Mouse (Mus musculus) R1 (cell line): ENCODE results near the gene Cdk4.
"Not testable (repeated sequence)": the region's sequence is repeated elsewhere in the genome, so short reads cannot be mapped to it uniquely, and the experiment has no call there.

Source experiments
- DNase-seq: peaks from one replicate; pipeline ENCODE4 v3.0.0-alpha.2; 2018; ENCODE audit warnings: low read depth, low spot score

Cdk4 gene

DNA sequence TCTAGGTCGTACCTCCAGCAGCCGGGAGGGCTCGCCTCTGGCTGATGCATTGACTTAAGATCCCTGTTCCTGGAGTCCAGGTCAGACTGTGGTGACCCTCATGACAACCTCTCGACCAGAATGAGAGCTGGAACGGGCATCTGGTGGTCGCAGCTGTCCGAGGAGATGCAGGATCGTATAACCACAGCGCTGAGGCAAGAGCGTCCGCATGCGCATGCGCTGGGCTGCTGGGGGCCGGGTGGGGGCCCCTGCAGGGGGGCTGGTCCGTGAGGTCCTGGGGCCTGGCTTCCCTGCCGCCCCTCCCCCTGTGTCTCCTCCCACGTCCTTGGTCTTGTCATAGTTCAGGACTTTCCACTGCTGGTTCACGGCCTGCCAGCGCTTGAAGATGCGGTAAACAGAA, 6.8 kb upstream of the Cdk4 start:
- no peak for DNase-seq

DNA sequence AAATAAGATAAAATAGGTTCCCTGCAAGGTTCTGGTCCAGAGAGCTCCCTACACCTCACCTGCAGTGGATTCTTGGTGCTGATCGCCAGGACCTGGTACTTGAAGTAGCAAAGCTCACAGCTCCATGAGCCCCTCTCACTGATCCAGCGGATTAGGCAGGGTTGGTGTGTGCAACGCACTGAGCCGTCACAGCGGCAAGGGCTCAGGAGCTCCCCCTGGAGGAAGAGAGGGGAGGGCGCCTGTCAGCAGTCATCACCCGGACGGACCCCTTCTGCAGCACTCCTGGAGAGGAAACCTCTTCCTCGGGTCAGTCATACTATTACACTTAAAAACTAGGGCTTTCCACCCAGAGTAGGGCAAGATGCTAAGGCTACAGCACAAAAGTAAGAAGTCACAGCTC, 5.2 kb upstream of the Cdk4 start:
- DNase-seq: peak; percentile 86

DNA sequence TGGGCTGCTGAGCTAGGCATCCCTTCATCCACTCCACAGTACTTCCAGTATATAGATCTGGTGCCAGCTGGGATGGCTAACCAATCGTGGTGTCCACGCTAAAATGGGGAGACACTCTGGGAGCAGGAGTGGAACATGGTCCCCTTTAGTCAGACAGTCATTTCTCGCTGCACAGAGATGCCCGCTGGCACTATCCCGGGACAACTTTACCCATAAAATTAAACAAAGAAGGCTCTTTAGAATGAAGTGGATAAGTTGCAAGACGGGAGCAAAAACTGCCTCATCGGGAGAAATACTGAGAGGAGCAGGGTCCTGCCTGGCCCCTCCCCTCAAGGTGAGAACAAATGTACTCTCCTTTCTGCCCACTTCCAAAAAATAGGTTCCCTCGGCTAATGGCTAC, 4.6 kb upstream of the Cdk4 start:
- DNase-seq: no peak

DNA sequence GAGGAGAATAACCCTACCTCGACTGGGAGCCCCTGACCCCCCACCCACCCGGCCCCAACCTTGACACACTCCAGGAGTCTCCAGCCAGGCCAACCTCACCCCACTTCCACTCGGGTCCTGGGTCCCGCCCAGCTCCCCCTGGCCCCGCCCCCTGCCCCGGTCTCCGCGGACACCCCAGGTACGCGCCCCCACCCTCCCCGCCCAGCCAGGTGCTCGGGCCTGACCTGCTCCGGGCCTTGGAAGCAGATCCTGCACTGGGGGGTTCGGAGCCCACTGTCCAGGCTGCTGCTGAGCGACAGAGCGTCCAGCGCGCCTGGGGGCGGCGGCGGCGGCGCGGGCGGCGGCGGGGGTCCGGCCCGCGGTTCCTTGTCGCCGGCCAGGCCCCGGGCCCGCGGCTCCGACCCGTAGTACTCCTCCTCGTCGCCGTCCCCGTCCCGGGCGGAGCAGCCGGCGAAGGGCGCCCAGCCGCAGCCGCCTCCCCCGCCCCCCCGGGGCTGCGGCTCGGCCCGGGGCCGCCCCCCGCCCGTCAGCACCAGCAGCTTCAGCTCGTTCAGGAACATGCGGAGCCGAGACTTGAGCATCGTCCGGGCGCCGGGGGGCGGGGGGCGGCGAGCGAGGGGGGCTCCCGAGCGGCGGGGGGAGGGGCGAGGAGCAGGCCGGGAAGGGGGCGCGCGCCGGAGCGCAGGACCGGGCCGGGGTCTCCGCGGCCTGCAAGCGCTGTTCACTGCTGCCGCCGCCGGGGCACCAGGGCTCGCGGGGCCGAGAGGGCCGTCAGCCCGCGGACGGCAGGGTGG, 4.0 kb upstream of the Cdk4 start:
- DNase-seq: no peak

DNA sequence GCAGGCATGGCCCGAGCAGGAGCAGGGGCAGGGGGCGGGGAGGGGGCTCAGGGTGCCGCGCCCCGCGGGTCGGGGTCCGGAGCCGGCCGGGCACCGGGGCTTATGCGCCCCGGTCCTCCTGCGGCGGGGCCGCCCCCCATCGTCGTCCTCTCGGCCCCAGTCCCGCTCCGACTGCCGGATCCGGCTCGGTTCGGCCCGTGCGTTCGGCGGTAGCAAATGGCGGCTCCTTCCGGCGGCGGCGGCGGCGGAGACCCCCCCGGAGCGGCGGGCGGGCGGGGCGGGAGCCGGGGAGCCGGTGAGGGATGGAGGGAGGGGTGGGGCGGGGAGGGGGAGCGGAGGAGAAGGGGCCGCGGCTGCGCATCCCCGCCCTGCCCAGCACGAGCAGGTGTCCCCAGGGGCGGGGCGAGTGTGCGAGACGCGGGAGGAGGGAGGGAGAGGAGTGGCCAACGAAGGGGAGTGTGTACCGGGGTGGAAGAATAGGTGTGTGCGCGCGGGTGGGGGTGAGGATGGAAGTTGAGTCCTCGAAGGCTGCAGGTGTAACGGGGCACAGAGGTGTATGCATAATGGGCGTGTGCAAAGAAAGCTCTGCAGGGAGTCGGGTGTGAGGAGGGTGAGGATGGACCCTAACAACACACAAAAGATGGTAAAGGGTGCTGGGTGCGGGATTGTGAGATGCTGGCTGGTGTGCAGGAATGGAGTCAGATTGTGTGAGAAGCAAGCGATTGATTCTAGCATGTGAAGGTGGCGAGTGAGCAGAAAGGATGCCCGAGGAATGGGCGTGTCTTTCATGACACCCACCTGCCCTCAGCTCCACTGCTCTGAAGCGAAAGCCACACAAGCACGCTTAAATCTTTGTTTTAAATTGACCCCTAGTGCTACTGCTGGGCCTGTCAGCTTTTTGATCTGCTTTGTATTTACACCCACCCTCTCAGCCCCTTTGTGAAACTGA, 3.1 kb upstream of the Cdk4 start, which contains the start of gene March9:
Gene March9 (minus strand): TSS at position 217 of the 949 bp plus-strand sequence.
- DNase-seq: peak; percentile 89

DNA sequence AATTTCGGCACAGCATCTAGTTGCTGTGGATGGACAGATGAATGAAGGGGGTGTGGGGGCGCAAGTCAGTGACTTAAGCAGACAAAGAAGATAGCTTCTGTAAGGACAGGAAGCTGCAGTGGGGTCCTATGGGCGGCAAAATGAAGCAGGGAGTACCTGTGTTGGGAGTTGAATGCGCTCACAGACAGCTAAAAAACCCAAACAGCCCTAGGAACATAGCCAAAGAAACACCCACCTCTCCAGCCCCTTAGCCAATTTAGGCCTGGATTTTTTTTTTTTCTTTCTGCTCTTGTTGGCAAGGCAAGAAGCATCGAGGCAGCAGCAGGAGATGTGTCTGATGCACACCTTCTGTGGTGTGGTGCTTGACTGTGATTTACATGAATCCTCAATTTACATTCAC, 2.2 kb upstream of the Cdk4 start:
- no peak for DNase-seq

DNA sequence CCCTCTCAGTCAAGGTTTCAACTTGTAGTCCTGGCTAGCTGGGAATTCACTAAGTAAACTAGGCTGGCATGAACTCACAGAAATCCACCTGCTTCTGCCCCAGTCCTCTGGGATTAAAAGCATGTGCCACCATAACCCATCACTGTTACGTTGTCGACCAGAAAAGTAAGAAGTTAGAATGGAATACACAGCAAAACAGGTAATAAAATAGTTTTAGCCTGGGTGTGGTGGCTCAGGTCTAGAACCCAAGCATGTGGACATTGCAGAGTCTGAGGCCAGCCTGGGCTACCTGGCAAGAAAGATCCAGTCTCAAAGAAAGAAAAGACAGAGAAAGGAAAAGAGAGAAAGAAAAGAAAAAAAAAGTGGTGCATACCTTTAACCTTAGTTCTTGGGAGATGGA, 1.8 kb upstream of the Cdk4 start:
- no peak for DNase-seq

DNA sequence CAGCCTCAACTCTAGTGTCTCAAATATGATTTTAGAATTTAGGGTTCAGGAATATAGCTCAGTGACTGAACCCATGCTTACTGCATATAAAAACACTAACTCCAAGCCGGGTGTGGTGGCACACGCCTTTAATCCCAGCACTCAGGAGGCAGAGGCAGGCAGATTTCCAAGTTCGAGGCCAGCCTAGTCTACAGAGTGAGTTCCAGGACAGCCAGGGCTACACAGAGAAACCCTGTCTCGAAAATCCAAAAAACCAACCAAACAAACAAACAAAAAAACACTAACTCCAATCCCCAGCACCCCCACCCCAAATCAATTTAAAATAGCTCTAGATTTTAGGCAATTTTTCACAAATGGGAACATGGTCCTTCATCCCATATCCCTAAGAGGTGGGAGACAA, 1.2 kb upstream of the Cdk4 start:
- not testable (repeated sequence) for DNase-seq

DNA sequence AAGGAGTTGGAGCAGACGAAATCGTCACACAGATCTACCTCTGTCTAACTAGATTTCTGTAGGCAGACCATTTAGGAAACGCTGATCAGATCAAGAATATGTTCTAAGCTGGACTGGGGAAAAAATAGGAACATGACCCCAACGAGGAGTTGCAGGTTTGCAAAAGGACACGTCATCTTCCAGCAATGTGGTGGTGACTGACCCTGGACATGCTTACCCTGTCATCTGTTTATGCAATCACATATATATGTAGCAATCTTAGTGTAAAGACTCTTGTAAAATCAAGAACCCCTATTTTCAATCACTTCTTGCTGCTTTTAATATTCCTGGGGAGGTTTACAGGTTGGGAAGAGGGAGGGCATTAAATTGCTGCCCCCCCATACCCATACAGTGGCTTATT, 831 bp upstream of the Cdk4 start:
- no peak for DNase-seq

DNA sequence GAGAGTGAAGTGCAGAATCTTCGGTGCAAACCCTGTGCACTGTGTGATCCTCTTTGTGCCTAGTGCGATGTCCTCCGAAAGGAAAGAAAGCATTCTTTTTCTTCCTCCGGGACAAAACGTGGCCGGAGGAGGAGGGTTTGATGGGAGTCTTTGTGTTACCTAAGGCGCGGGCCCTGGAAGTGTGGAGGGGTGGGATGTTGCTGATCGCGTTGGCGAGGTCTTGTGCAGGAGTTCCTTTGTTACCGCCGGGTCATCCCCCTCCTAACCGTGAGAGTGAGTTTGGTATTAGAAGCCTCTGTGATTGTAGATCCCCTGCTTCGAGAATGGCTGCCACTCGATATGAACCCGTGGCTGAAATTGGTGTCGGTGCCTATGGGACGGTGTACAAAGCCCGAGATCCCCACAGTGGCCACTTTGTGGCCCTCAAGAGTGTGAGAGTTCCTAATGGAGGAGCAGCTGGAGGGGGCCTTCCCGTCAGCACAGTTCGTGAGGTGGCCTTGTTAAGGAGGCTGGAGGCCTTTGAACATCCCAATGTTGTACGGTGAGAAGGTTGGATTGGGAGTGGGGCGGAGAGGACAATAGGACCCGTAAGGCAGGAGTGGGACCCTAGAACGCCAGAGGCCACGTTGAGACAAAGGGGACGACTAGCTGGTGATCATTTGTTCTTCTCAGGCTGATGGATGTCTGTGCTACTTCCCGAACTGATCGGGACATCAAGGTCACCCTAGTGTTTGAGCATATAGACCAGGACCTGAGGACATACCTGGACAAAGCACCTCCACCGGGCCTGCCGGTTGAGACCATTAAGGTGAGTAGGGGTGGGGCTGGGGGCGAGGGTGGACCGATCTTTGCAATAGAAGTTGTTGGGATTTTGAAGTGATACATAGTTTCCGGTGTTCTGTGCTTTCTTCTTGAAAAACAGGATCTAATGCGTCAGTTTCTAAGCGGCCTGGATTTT, 858 bp downstream of the Cdk4 start:
- DNase-seq: peak; percentile 63

DNA sequence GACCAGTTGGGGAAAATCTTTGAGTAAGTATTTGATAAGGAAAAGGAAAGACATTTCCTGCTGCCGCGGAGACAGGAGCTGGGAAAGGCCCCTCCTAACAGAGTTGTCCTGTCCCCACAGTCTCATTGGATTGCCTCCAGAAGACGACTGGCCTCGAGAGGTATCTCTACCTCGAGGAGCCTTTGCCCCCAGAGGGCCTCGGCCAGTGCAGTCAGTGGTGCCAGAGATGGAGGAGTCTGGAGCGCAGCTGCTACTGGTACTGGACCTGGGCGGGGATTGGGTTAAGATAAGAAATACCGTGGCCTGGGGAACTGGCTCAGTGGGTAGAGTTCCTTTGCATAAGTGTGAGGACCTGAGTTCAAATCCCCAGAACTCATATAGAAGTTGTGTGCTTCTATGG, 2.6 kb downstream of the Cdk4 start:
- DNase-seq: no peak

DNA sequence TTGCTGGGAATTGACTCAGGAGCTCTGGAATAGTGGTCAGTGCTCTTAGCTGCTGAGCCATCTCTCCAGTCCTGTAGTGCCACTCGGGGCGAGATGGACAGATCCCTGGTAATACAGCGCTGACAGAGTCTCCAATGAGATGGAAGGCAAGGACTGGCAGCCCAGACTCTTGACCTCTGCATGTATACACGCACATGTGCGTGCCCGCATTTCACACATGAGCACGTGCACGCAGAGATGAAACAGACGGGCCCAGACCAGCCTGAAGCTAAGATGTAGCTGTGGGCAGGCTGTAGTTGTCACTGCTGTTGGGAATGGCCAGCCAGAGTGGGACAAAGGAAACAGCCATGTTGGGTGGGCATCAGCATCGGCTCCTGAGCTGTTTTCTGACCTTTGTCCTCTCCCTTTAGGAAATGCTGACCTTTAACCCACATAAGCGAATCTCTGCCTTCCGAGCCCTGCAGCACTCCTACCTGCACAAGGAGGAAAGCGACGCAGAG, 3.2 kb downstream of the Cdk4 start:
- no peak for DNase-seq

DNA sequence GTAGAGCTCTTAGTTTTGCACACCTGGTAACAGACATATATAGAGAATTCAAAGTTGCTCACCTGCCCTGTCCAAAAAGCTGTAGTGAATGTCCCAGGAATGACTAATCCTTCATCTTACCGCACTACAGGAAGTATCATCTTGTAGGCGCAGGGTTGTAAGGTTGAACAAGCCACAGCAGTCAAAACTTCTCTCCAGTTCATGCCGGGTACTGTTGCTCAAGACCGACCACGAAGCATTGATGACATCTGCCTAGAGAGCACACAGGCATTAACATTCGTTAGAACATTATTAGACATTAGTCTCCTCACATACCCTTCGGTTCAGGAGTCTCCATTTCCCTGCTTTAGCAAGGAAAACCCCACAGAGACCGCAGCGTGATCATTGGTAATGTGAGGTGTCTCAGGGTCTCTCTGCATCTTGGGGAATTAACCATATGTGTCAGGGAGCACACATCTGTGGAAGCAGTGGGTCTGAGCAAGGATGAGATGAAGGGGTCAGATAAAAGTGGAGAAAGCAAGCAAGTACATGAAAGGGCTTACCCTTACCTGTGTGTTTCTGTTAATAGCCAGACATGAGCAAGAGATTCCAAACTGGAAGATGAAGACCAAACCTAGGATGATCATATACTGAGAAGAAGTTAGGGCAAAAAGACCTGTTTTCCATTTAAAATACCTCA, 5.2 kb downstream of the Cdk4 start:
- DNase-seq: no peak

DNA sequence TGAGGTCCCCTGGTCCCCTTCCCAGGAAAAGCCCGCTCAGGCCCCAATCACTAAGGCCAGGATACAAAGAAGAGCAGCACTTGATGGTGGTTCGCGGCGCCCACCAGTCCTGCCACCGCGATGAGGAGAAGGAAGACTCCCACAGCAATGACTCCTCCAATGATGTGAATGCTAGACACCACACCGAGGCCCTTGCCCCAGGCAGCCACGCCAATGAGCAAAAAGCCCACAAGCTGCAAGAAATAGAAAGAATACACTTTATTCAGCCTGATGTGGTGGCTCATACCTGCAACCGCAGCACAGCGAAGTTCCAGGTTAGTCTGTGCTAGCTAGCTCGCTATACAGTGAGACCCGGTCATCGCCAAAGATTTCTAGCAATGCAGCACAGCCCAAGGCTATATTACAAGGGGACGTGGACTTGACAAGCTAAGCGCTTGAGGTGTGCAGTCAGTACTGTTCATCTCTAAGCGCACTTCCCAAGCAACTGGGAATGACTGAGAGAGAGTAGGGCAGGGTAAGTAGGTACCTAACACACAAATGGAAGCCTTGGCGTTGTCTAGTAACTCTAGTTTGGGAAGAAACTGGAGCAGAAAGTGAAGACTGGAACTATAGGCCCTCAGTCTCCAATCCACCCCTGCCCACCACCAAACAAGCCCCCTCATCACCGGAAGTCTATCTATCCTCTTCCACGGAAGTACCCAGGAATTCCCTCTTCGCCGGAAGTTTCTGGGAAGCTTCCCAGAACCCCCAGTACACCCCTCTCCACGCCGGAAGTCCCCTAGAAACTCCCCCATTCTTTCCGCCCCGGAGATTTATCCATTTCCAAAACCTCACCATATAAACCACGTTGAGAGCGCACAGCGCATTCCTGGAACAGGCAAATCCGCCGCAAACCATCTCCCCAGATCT, 6.2 kb downstream of the Cdk4 start:
- DNase-seq: peak; percentile 91

DNA sequence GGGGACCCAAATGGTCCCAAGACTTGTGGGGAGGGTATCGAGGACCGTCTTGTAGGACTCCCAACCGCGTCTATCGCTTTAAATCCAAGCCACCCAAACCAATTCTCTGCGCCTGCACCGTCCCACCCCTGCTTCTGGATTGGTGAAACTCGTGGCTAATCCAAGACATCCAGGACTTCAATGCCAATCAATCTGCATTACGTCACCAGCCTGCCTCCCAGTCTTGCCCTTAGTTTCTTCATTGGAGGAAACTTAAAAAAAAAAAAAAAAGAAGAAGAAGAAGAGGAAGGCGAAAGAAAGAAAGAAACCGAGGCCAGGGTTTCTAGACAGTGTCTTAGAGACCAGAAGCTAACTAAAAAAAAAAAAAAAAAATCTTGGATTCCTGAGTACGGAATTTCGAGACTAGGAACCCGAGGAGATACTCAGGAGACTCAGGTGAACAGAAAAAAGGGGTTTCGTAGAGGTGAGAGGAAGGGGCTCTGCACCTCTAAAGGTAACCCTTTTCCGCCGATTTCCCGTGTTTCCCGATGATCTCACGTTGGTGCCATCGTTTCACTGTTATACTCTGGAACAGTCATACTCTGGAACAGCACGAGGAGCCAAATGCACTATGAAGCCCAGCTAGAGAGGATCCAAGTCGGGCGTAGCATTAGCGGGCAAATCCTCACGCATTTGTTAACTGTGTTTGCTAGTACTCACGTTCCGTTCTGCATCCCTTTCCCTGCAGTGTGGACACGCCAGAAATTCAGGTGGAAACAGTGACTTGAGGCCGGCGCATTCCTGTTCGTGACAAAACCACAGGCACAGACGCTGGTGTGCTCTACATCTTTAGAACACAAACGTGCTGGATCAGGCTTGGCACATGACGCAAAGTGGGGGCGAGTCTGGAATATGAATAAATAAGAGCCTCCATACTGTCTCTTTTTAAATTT, 7.1 kb downstream of the Cdk4 start, which contains the start of gene Tspan31:
Gene Tspan31 (minus strand): TSS at position 75 of the 932 bp plus-strand sequence.
- peak; percentile 99 for DNase-seq

DNA sequence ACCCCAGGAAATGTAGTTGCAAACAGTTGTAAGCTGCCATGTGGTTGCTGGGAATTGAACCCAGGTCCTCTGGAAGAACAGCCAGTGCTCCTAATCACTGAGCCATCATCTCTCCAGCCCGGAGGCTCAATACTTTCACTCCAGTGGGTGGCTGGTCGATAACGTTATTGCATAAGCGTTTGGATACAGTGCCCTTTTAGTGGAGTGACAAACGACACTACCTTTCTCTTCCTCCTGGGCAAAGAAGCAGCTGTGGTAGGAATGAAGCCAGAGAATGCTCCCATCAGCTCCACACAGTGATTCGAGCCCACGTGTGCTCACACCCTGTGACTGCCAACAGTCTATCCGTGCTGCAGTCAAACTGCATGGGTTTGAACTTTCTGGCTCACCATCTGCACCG, 7.9 kb downstream of the Cdk4 start:
- no peak for DNase-seq

DNA sequence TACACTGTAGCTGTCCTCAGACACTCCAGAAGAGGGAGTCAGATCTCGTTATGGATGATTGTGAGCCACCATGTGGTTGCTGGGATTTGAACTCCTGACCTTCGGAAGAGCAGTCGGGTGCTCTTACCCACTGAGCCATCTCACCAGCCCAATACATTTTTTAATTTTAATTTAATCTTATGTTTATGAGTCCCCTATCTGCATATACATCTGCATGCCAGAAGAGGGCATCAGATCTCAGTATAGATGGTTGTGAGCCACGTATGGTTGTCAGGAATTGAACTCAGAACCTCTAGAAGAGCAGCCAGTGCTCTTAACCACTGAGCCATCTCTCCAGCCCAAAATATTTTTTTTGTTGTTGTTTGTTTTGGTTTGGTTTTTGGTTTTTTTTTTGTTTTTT, 8.9 kb downstream of the Cdk4 start:
- not testable (repeated sequence) for DNase-seq

DNA sequence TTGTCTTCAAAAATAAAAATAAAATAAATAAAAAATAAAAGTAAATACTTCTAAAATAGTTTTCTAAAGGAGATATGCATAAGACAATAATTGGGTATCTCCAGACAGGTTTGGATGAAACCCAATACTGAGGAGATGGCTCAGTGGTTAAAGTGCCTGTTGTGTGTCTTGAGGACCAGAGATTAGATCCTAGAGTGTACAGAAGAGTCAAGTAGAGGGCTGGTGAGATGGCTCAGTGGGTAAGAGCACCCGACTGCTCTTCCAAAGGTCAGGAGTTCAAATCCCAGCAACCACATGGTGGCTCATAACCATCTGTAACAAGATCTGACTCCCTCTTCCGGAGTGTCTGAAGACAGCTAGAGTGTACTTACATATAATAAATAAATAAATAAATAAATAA, 9.6 kb downstream of the Cdk4 start:
- not testable (repeated sequence) for DNase-seq
